Mouse (Mus musculus) embryonic facial prominence, embryonic 14.5 days (tissue): ENCODE results near the gene Obscn. TPM values are rescaled to one million over a fixed set of nuclear protein-coding genes. Genes with fewer than 3 reads are reported as not detected.

Source experiments
- ATAC-seq: fragments of 200-750 bp; cut with Nextera tagmentation; 2 replicates; pipeline ENCODE4 v1.8.0; 2017; ENCODE audit warnings: low read depth, moderate number of reproducible peaks, moderate TSS enrichment
- DNase-seq: peaks from one replicate; pipeline ENCODE4 v3.0.0-alpha.2; 2015; ENCODE audit warnings: low spot score
- H3K27ac ChIP-seq: fragments of 300-500 bp; sonication (generic); replicated peaks from 2 replicates; pipeline ENCODE4 v1.5.1; 2014; ENCODE audit warnings: low read depth, mild to moderate bottlenecking, low read length, moderate library complexity
- H3K27me3 ChIP-seq: fragments of 300-500 bp; sonication (generic); replicated peaks from 2 replicates; pipeline ENCODE4 v1.6.1; 2014; ENCODE audit warnings: low read length; ENCODE audit not compliant: control insufficient read depth, insufficient read depth
- H3K36me3 ChIP-seq: fragments of 300-500 bp; sonication (generic); 2 replicates; pipeline ENCODE4 v1.6.1; 2014; ENCODE audit warnings: low read length, mixed read lengths; ENCODE audit not compliant: control insufficient read depth, insufficient read depth
- H3K4me1 ChIP-seq: fragments of 300-500 bp; sonication (generic); 2 replicates; pipeline ENCODE4 v1.6.1; 2014; ENCODE audit warnings: antibody characterized with exemption, low read length; ENCODE audit not compliant: control insufficient read depth, insufficient read depth
- H3K4me2 ChIP-seq: fragments of 300-500 bp; sonication (generic); 2 replicates; pipeline ENCODE4 v1.6.1; 2014; ENCODE audit warnings: low read depth, mild to moderate bottlenecking, low read length, moderate library complexity, mixed read lengths
- H3K4me3 ChIP-seq: fragments of 300-500 bp; sonication (generic); 2 replicates; pipeline ENCODE4 v1.5.1; 2014; ENCODE audit warnings: low read depth, mild to moderate bottlenecking, low read length
- H3K9ac ChIP-seq: fragments of 300-500 bp; sonication (generic); 2 replicates; pipeline ENCODE4 v1.6.1; 2014; ENCODE audit warnings: low read depth, mild to moderate bottlenecking, low read length, moderate library complexity, mixed read lengths
- H3K9me3 ChIP-seq: fragments of 300-500 bp; sonication (generic); 2 replicates; pipeline ENCODE4 v1.6.1; 2016; ENCODE audit warnings: low read length; ENCODE audit not compliant: control insufficient read depth
- WGBS: fragments of 180-500 bp; shearing (Covaris S2); extraction: QIAGEN DNeasy Blood & Tissue Kit; methylation state at CpG from one replicate; pipeline ENCODE4 v1.1.7; 2014; 5-methylcytosine and 5-hydroxymethylcytosine counted together
- polyA plus RNA-seq: library from polyadenylated mRNA; unstranded; fragments of >200 nt; fragmentation: Nextera tagmentation; extraction: Ambion mirVana; gene quantifications from 2 replicates; pipeline ENCODE4 v1.2.1, GENCODE M21; 2014

Gene Obscn
- polyA plus RNA-seq, 1 experiment from 2014 or later, result 9.2 TPM

DNA sequence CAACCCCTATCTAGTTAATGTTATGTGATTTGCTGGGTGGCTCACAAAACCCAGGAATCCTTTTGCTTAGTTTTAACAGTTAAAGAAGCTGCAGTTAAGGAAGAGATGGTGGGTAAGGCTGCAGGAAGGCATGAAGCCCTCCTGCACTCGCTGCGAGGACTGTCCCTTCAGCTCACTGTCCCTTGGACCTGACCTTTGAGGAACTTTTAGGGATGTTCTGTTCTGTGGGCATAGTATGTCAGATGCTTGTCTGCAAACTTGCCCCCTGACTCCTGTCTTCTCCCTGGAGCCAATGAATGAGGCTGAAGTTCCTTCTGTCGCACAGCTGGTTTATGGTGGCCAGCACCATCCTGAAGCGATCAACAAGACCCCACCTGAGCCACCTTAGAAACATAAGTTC lies 147.0 kb downstream of the Obscn start:
- peaks cover 66% of the 10 kb centered on the region for H3K36me3 ChIP-seq
- no peak for DNase-seq
- H3K27ac ChIP-seq, result no peak overlapping the region

DNA sequence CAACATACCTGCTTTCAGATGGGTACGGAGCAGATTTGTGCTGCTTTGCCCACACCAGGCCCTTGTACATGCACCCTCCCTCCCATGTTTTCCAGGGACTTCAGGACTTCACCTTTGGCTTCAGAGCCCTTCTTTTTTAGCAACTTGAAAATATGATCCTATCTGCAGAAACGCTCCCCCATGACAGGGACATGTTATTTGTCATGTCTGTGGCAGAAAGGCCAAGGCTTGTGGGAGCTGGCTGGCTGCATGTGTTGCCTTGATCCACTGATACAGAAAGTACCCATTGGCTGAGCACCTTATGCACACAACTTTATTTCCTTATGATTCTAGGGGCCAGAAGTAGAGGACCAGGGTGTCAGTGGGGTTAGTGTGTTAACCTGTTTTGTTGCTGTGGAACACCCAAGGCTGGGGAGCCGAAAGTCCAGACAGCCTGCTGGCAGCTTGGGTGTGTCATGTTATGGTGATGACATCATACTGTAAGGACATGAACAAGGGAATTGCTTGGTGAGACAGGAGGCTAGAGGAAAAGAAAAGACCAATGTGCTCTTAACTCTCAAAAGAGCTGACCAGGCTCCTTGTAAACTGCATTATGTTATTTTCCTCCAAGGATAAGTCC lies 150.8 kb downstream of the Obscn start:
- no peak overlapping the region for H3K27ac ChIP-seq
- no peak overlapping the region for H3K9ac ChIP-seq
- no peaks in the 10 kb centered on the region for H3K27me3 ChIP-seq
- WGBS, result 90% methylated on average over 3 of the region's 3 CpGs
- no peak for DNase-seq
- H3K36me3 ChIP-seq, result peaks cover 78% of the 10 kb centered on the region
- no peaks in the 10 kb centered on the region for H3K9me3 ChIP-seq
- H3K4me3 ChIP-seq, result no peak overlapping the region
- H3K4me2 ChIP-seq, result no peak overlapping the region
- no peak for ATAC-seq
- peaks cover 2% of the 10 kb centered on the region for H3K4me1 ChIP-seq

More for the DNA sequence above, 147.0 kb downstream of the Obscn start:
- peaks cover 10% of the 10 kb centered on the region; the same call in 1 of the 2 replicates for H3K27me3 ChIP-seq
- WGBS, result 97% methylated on average over 4 of the region's 4 CpGs
- peaks cover 1% of the 10 kb centered on the region; the same call in 1 of the 2 replicates for H3K4me1 ChIP-seq
- H3K4me3 ChIP-seq, result no peak overlapping the region
- no peak for ATAC-seq
- H3K9ac ChIP-seq, result no peak overlapping the region
- H3K4me2 ChIP-seq, result no peak overlapping the region
- H3K9me3 ChIP-seq, result no peaks in the 10 kb centered on the region

DNA sequence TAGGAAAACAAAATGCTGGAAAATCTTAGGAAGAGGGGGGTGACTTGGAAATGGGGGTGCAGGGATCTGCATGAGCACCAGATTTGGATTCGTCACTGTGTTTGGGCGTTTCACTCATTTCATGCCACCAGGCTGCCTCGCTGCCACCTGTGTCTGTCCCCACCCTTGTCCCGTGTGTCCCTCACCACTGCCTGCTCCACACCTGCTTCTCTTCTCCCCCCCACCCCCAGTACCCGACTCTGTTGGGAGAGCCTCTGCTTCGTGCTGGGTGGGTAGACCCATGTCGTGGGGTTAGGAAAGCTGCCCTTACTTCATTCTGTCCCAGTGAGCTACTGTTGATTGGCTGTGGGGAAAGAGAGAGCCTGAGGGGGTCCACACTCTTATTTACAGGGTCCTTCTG lies 151.5 kb downstream of the Obscn start:
- DNase-seq, result no peak
- Histone ChIP-seq H3K9me3 (no peaks in the 10 kb centered on the region), H3K36me3 (peaks cover 70% of the 10 kb centered on the region), H3K27ac (no peak overlapping the region), H3K9ac (no peak overlapping the region), H3K4me1 (peaks cover 9% of the 10 kb centered on the region), H3K27me3 (no peaks in the 10 kb centered on the region), H3K4me2 (no peak overlapping the region), H3K4me3 (no peak overlapping the region)
- no peak for ATAC-seq
- 96% methylated on average over 7 of the region's 7 CpGs for WGBS

DNA sequence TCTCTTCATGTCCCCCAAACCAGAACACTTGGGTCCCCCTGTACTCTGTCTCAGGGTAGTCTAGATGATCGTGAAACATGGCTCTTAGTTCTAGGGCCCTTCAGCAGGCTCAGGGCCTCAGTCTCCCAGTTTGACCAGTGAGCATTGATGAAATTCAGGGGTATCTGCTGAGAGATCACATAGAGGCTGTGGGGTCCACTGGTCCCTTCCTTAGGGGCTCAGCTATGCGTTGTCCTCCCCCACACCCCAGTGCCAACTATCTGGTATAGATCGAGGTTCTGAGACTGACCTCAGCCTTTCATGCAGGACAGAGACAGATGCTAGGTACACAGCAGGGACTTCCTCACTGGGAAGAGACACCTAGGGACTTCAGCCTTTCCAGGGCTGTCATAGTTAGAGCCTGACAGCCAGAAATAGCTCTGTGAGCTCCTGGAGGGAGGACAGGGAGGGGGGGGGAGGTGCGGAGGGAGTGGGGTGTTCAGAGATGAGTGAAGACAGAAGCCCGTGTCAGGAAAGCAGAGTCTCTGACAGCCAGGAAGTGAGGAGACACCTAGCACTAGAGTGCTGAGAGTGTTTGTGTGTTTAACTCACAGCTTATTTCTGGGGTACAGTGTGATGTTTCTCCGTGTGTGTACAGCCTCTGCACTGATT lies 152.4 kb downstream of the Obscn start:
- Histone ChIP-seq H3K4me2 (no peak overlapping the region), H3K9me3 (no peaks in the 10 kb centered on the region), H3K27me3 (no peaks in the 10 kb centered on the region), H3K4me3 (no peak overlapping the region), H3K9ac (no peak overlapping the region), H3K27ac (no peak overlapping the region), H3K4me1 (peaks cover 17% of the 10 kb centered on the region), H3K36me3 (peaks cover 62% of the 10 kb centered on the region)
- 89% methylated on average over 6 of the region's 6 CpGs for WGBS
- ATAC-seq (no peak), DNase-seq (no peak)

DNA sequence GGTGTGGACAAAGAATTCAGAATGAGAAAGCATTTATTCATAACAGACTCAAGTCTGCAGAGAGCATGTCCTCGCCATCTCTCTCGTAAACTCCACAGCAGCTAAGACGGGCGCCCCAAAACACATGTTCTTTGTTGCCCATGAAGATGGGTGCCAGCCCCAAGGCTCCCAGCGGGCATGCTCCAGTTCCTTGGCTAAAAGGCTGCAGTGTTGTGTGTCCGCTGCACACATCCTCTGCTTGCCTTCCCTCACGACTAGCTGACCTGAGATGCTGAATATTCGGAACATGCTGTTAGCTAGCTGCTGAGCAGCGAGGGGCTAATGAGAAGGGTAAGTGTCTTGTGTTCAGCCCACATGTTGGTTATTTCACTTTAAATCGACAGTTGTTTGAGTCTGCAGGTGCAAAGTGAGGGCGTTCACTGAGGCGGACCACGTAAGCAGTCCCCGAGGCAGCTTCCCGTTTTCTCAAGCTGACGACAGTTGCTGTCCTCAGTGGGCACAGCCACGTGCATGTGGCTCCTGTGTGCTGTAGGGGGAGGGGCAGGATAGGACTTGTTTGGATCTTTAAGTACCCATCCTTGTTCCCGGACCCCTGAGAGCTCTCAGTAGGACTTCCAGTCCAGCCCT lies 153.6 kb downstream of the Obscn start:
- WGBS, result 80% methylated on average over 18 of the region's 18 CpGs
- H3K9me3 ChIP-seq, result no peaks in the 10 kb centered on the region
- ATAC-seq (no peak), DNase-seq (no peak)
- H3K4me1 ChIP-seq, result peaks cover 20% of the 10 kb centered on the region
- H3K9ac ChIP-seq, result no peak overlapping the region
- no peak overlapping the region for H3K4me3 ChIP-seq
- no peaks in the 10 kb centered on the region for H3K27me3 ChIP-seq
- H3K4me2 ChIP-seq, result no peak overlapping the region
- no peak overlapping the region for H3K27ac ChIP-seq
- H3K36me3 ChIP-seq, result peaks cover 50% of the 10 kb centered on the region

DNA sequence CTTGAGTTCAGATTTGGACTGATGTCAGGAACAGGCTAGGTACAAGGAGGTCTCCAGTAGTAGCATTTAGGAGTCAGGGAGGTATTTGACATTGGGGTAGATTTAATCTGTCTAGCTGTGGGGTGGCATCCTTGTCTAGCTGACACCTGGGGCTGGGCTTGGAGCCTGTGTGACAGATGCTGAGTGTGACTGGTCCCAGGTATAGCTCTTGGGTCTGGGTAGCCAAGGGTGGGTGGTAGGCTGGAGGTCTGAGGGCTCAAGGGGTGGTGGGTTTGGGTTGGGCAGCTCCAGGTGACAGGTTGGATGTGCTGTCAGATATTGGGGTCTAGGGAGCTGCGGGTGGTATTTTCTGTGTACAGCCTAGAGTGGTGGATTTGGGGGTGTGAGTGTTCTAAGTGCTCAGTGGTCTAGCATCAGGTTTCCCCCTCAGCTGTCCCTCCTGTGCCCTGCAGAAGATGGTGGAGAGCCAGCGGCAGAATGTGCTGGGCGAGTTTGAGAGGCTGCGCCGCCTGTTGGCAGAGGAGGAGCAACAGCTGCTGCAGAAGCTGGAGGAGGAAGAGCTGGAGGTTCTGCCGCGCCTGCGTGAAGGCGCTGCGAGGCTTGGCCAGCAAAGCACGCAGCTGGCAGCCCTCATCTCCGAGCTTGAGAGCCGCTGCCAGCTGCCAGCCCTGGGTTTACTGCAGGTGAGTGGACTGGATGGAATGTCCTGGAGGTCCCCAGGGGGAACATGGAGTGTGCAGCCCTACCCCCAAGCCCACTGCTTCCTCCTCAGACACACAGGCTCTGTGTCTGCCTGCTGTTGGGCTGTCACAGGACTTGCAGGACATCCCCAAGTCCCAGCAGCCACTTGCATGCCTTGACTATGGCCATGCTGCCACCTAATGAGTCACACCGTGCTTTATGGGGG lies 154.4 kb downstream of the Obscn start:
- ATAC-seq (peak; percentile 59; the same call in 1 of the 2 replicates), DNase-seq (peak; percentile 84)
- H3K9ac ChIP-seq, result no peak overlapping the region
- no peaks in the 10 kb centered on the region for H3K9me3 ChIP-seq
- H3K27ac ChIP-seq, result no peak overlapping the region
- peaks cover 42% of the 10 kb centered on the region for H3K36me3 ChIP-seq
- H3K27me3 ChIP-seq, result no peaks in the 10 kb centered on the region
- H3K4me2 ChIP-seq, result no peak overlapping the region
- H3K4me3 ChIP-seq, result no peak overlapping the region
- 57% methylated on average over 14 of the region's 14 CpGs for WGBS
- H3K4me1 ChIP-seq, result peaks cover 20% of the 10 kb centered on the region

DNA sequence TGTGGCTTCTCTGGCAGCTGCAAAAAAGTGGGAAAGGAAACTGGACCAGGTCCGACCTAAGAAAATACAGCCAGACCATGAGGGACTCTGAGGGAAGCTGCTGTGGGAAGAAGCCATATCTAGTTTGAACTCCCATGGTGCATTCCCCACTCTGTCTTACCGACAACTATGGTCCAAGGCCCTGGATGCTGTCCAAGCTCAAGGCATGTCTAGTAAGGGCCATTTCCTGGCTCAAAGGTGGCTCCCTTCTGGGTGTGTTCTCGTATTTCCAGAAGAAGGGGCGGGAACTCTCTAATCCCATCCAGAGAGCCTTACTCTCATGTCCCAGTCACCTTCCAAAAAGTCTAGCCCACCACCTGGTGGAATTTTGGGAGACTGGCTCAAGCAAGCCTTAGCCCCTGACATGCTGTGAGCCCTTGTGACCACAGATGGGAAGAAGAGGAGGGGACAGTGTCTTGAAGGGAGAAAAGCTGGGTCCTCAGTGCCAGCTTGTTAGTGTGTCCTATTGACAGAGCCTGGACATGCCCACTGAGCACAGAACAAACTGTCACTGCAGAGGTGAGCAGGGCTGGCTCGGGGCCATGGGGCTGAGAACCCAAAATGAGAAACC lies 155.7 kb downstream of the Obscn start:
- ATAC-seq, result no peak
- peak overlapping the region; percentile 55 for H3K9ac ChIP-seq

DNA sequence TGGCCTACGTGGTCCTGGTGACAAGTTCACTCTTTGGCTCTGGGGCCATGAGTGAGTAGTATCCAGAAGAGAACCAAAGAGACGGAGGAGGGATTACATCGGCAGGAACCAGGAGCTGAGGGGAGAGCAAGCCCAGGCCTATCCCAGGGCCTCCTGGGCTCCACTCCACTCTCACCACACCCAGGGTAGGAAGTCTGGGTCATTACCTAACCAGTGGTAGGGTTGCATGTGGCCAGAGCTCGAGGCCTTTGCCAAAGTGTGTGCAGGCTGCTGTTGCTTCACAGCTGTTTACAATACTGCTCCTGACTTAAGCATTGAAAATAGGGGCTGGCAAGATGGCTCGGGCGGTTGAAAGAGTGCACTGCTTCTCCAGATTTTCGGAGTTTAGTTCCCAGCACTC lies 156.5 kb downstream of the Obscn start:
- DNase-seq (no peak), ATAC-seq (no peak)
- Histone ChIP-seq H3K27me3 (no peaks in the 10 kb centered on the region), H3K4me1 (peaks cover 20% of the 10 kb centered on the region), H3K4me3 (peak overlapping the region; percentile 100), H3K9ac (peak overlapping the region; percentile 55), H3K36me3 (peaks cover 26% of the 10 kb centered on the region), H3K9me3 (no peaks in the 10 kb centered on the region), H3K27ac (no peak overlapping the region), H3K4me2 (peak overlapping the region; percentile 98)
- 63% methylated on average over 7 of the region's 7 CpGs for WGBS

More for the DNA sequence above, 155.7 kb downstream of the Obscn start:
- WGBS, result 60% methylated on average over 5 of the region's 5 CpGs
- Histone ChIP-seq H3K4me2 (peak overlapping the region; percentile 98), H3K27ac (no peak overlapping the region), H3K4me1 (peaks cover 20% of the 10 kb centered on the region), H3K36me3 (peaks cover 31% of the 10 kb centered on the region), H3K9me3 (no peaks in the 10 kb centered on the region), H3K4me3 (no peak overlapping the region), H3K27me3 (no peaks in the 10 kb centered on the region)
- peak; percentile 11 for DNase-seq
